Mouse (Mus musculus) MEL (cell line): Measurements from ENCODE around the gene Itm2b. TPM values are rescaled to one million over a fixed set of nuclear protein-coding genes. Genes with fewer than 3 reads are reported as not detected.

ENCODE experiments used
- DNase-seq: peaks from one replicate; pipeline ENCODE4 v3.0.0; 2011; ENCODE audit warnings: low read depth, low spot score
- H3K27ac ChIP-seq: 2 replicates; pipeline ENCODE4 v1.5.1; 2012; ENCODE audit warnings: low read depth, mild to moderate bottlenecking, control low read depth, low read length, moderate library complexity; ENCODE audit not compliant: control insufficient read depth
- H3K27me3 ChIP-seq, 2 experiments: fragments of 150-350 bp in 1 of 2; sonication (generic) in 1 of 2; 2 replicates each; pipeline ENCODE4 v1.6.1; 2012; ENCODE audit warnings: low read length in 2 of 2, mild to moderate bottlenecking in 2 of 2, improper control_type of control experiment in 1 of 2, moderate library complexity in 1 of 2; ENCODE audit not compliant: insufficient read depth in 2 of 2, control insufficient read depth in 1 of 2
- H3K36me3 ChIP-seq, 2 experiments: 2 replicates each; pipeline ENCODE4 v1.6.1; 2012 to 2014; ENCODE audit warnings: low read length in 2 of 2, improper control_type of control experiment in 1 of 2, inconsistent platforms in 1 of 2, mild to moderate bottlenecking in 1 of 2; ENCODE audit not compliant: insufficient read depth in 2 of 2, control insufficient read depth in 1 of 2
- H3K4me1 ChIP-seq, 2 experiments: fragments of 150-350 bp in 1 of 2; sonication (generic) in 1 of 2; 2 replicates each; pipeline ENCODE4 v1.6.1; 2012; ENCODE audit warnings: low read length in 2 of 2, improper control_type of control experiment in 1 of 2, mild to moderate bottlenecking in 1 of 2; ENCODE audit not compliant: insufficient read depth in 2 of 2, control insufficient read depth in 1 of 2
- H3K4me3 ChIP-seq, 2 experiments: fragments of 150-350 bp in 1 of 2; sonication (generic) in 1 of 2; 2 replicates each; pipeline ENCODE4 v1.5.1; 2012; ENCODE audit warnings: low read depth in 2 of 2, low read length in 2 of 2, mild to moderate bottlenecking in 2 of 2, moderate library complexity in 2 of 2, control low read depth in 1 of 2, improper control_type of control experiment in 1 of 2; ENCODE audit not compliant: control insufficient read depth in 1 of 2, insufficient read depth in 1 of 2
- H3K79me2 ChIP-seq: 2 replicates; pipeline ENCODE4 v1.6.1; 2012; ENCODE audit warnings: mild to moderate bottlenecking, low read length, moderate library complexity; ENCODE audit not compliant: control insufficient read depth, poor library complexity, insufficient read depth
- H3K9ac ChIP-seq: 2 replicates; pipeline ENCODE4 v1.6.1; 2012; ENCODE audit warnings: low read depth, mild to moderate bottlenecking, control low read depth, low read length, moderate library complexity; ENCODE audit not compliant: control insufficient read depth, poor library complexity, severe bottlenecking
- H3K9me3 ChIP-seq: fragments of 150-350 bp; sonication (generic); replicated peaks from 2 replicates; pipeline ENCODE4 v1.6.1; 2012; ENCODE audit warnings: mild to moderate bottlenecking, low read length, improper control_type of control experiment, moderate library complexity; ENCODE audit not compliant: insufficient read depth
- JUND ChIP-seq: IDR thresholded peaks from 2 replicates; pipeline ENCODE4 v1.6.1; 2011; ENCODE audit warnings: low read depth, mild to moderate bottlenecking, improper control_type of control experiment, low read length
- MAFK ChIP-seq: IDR thresholded peaks from 2 replicates; pipeline ENCODE4 v1.6.1; 2011; ENCODE audit warnings: low read depth, mild to moderate bottlenecking, low read length, improper control_type of control experiment, borderline replicate concordance
- MEF2A ChIP-seq: IDR thresholded peaks from 2 replicates; pipeline ENCODE4 v1.6.1; 2014; ENCODE audit warnings: low read depth, mild to moderate bottlenecking, inconsistent platforms, low read length, improper control_type of control experiment; ENCODE audit not compliant: poor library complexity, insufficient replicate concordance, severe bottlenecking; ENCODE audit errors: extremely low read depth
- MYC ChIP-seq: IDR thresholded peaks from 2 replicates; pipeline ENCODE4 v1.6.1; 2011; ENCODE audit warnings: low read depth, mild to moderate bottlenecking, low read length, improper control_type of control experiment, moderate library complexity
- NRF1 ChIP-seq: IDR thresholded peaks from 2 replicates; pipeline ENCODE4 v1.6.1; 2014; ENCODE audit warnings: low read depth, mild to moderate bottlenecking, inconsistent platforms, low read length, improper control_type of control experiment, moderate library complexity; ENCODE audit not compliant: poor library complexity, insufficient read depth, severe bottlenecking
- SMC3 ChIP-seq: IDR thresholded peaks from 2 replicates; pipeline ENCODE4 v1.6.1; 2011; ENCODE audit warnings: low read depth, low read length, improper control_type of control experiment
- TBP ChIP-seq: IDR thresholded peaks from 2 replicates; pipeline ENCODE4 v1.8.0; 2011; ENCODE audit warnings: low read depth, low read length, improper control_type of control experiment
- UBTF ChIP-seq: IDR thresholded peaks from 2 replicates; pipeline ENCODE4 v1.6.1; 2012; ENCODE audit warnings: low read depth, mild to moderate bottlenecking, inconsistent platforms, low read length, improper control_type of control experiment, moderate library complexity, borderline replicate concordance; ENCODE audit not compliant: insufficient read depth
- USF2 ChIP-seq, 2 experiments: IDR thresholded peaks; 2 replicates each; pipeline ENCODE4 v1.6.1; 2011 to 2012; ENCODE audit warnings: improper control_type of control experiment in 2 of 2, low read length in 2 of 2, borderline replicate concordance in 1 of 2, inconsistent platforms in 1 of 2, low read depth in 1 of 2, mild to moderate bottlenecking in 1 of 2; ENCODE audit not compliant: insufficient read depth in 1 of 2
- ZMIZ1 ChIP-seq: IDR thresholded peaks from 2 replicates; pipeline ENCODE4 v1.6.1; 2012; ENCODE audit warnings: low read depth, mild to moderate bottlenecking, inconsistent platforms, low read length, improper control_type of control experiment, moderate library complexity
- polyA plus RNA-seq, 2 experiments: library from polyadenylated mRNA; stranded (reverse) in 1 of 2; unstranded in 1 of 2; fragments of >175 nt in 1 of 2; fragments of >200 nt in 1 of 2; gene quantifications; 2 replicates each; pipeline versions ENCODE4 v1.2.1 to v1.2.4; 2012; ENCODE audit warnings: low replicate concordance in 2 of 2, low read depth in 1 of 2; ENCODE audit not compliant: insufficient read length in 2 of 2, insufficient read depth in 1 of 2, missing spikeins in 1 of 2
- total RNA-seq: library from RNA; depleted of rRNA; stranded (reverse); fragments of 300-350 nt; gene quantifications from 2 replicates; pipeline ENCODE4 v1.2.3, GENCODE M21; 2012

The Itm2b gene
- total and polyA plus RNA-seq, 3 experiments: 54.0 to 312 (median 101) TPM

GRCm38 (mm10) chr14:73384913-73385719 is at the start of gene Itm2b (continued):
- TF ChIP-seq MYC (no peak), SMC3 (no peak), ZMIZ1 (peak; percentile 81), MEF2A (no peak)

- no peak overlapping the region for H3K27ac ChIP-seq
These were observed 48.4 kb upstream of the Itm2b start for GRCm38 (mm10) chr14:73433487-73433886.

GRCm38 (mm10) chr14:73430571-73430970 is 45.5 kb upstream of the Itm2b start:
- Histone ChIP-seq H3K9me3 (no peaks in the 10 kb centered on the region), H3K27me3 (peaks cover 0 to 3% of the 10 kb centered on the region in 2 experiments; a peak in 2 of 4 replicates), H3K36me3 (peaks cover 0 to 2% of the 10 kb centered on the region in 2 experiments; a peak in 2 of 4 replicates), H3K79me2 (no peaks in the 10 kb centered on the region), H3K4me3 (no peak overlapping the region), H3K4me1 (peaks cover 0 to 6% of the 10 kb centered on the region in 2 experiments; a peak in 2 of 4 replicates), H3K9ac (no peak overlapping the region), H3K27ac (no peak overlapping the region)
- TF ChIP-seq JUND (no peak), NRF1 (no peak), UBTF (no peak), ZMIZ1 (no peak), USF2 (IDR thresholded peaks at IDR 0.05; ENCODE audit: borderline replicate concordance in 1 of 2, insufficient read depth in 1 of 2, low read depth in 1 of 2, low read length in 2 of 2) (no peak), SMC3 (no peak)
- TF ChIP-seq, all 39 proteins: peak for 0
- DNase-seq: no peak

More at GRCm38 (mm10) chr14:73433487-73433886, 48.4 kb upstream of the Itm2b start:
- peak; percentile 77 for DNase-seq
- Histone ChIP-seq H3K4me1 (peaks cover 0 to 6% of the 10 kb centered on the region in 2 experiments; a peak in 2 of 4 replicates), H3K27me3 (0 out of 4 replicates have a peak, but pooled peaks cover 0 to 2% of the 10 kb centered on the region in 2 experiments), H3K4me3 (no peak overlapping the region), H3K36me3 (peaks cover 0 to 2% of the 10 kb centered on the region in 2 experiments; a peak in 2 of 4 replicates), H3K9ac (no peak overlapping the region), H3K9me3 (no peaks in the 10 kb centered on the region), H3K79me2 (no peaks in the 10 kb centered on the region)
- peak; percentile 68; the same call in 1 of the 2 replicates for TF ChIP-seq MAFK
- TF ChIP-seq TBP: no peak
